Mouse (Mus musculus) bone marrow macrophage, adult 2 months (primary cell): ENCODE data around the gene Traf7. TPM values are rescaled to one million over a fixed set of nuclear protein-coding genes. Genes with fewer than 3 reads are reported as not detected.
A peak's percentile ranks its signal among the peaks of the same experiment; 100 is the strongest.

Experiments
- H3K27ac ChIP-seq: 2 replicates; pipeline ENCODE4 v1.5.1; 2012; ENCODE audit warnings: low read depth, low read length; ENCODE audit not compliant: insufficient read depth
- H3K4me1 ChIP-seq: 2 replicates; pipeline ENCODE4 v1.6.1; 2012; ENCODE audit warnings: low read length; ENCODE audit not compliant: control insufficient read depth, insufficient read depth
- H3K4me3 ChIP-seq: 2 replicates; pipeline ENCODE4 v1.5.1; 2012; ENCODE audit warnings: mild to moderate bottlenecking, low read length, moderate library complexity; ENCODE audit not compliant: insufficient read depth
- CTCF ChIP-seq: IDR thresholded peaks from 2 replicates; pipeline ENCODE4 v1.5.1; 2012; ENCODE audit warnings: low read depth, mild to moderate bottlenecking, low read length, moderate library complexity
- POLR2A ChIP-seq: IDR thresholded peaks from 2 replicates; pipeline ENCODE4 v1.6.1; 2012; ENCODE audit warnings: mild to moderate bottlenecking, low read depth, low read length, borderline replicate concordance
- polyA plus RNA-seq: library from polyadenylated mRNA; stranded (reverse); fragments of >200 nt; gene quantifications from 2 replicates; pipeline ENCODE4 v1.2.4, GENCODE M21; 2012; ENCODE audit not compliant: missing spikeins, insufficient read depth, insufficient read length

Gene Traf7
- 88.8 and 102 TPM in 2 replicates for polyA plus RNA-seq

GRCm38 (mm10) chr17:24527723-24528559 is at the start of gene Traf7:
TSS of gene Traf7 (minus strand) at chr17:24527938.
- H3K27ac ChIP-seq: peak within 1 kb of the TSS; percentile 80
- TF ChIP-seq CTCF (no peak), POLR2A (peak; percentile 89)
- peak within 1 kb of the TSS; percentile 96 for H3K4me3 ChIP-seq
- peaks cover 26% of the 10 kb centered on the region for H3K4me1 ChIP-seq

GRCm38 (mm10) chr17:24573811-24574210 is 46.1 kb upstream of the Traf7 start:
- Histone ChIP-seq H3K27ac (no peak overlapping the region), H3K4me3 (no peak overlapping the region), H3K4me1 (no peaks in the 10 kb centered on the region)
- no peak for TF ChIP-seq POLR2A
- no peak for TF ChIP-seq CTCF

GRCm38 (mm10) chr17:24572651-24573245 is 45.0 kb upstream of the Traf7 start:
- H3K4me1 ChIP-seq: no peaks in the 10 kb centered on the region
- TF ChIP-seq CTCF (no peak), POLR2A (no peak)
- H3K4me3 ChIP-seq: no peak overlapping the region
- H3K27ac ChIP-seq: no peak overlapping the region

GRCm38 (mm10) chr17:24569837-24570236 is 42.1 kb upstream of the Traf7 start:
- Histone ChIP-seq H3K27ac (no peak overlapping the region), H3K4me1 (no peaks in the 10 kb centered on the region), H3K4me3 (no peak overlapping the region)
- TF ChIP-seq POLR2A: no peak
- no peak for TF ChIP-seq CTCF

- peaks cover 9% of the 10 kb centered on the region; the same call in 1 of the 2 replicates for H3K4me1 ChIP-seq
- no peak overlapping the region for H3K27ac ChIP-seq
- TF ChIP-seq CTCF (no peak), POLR2A (no peak)
- no peak overlapping the region for H3K4me3 ChIP-seq
Measured at GRCm38 (mm10) chr17:24567034-24567779, 39.5 kb upstream of the Traf7 start.

GRCm38 (mm10) chr17:24565792-24566191 is 38.1 kb upstream of the Traf7 start:
- Histone ChIP-seq H3K27ac (no peak overlapping the region), H3K4me1 (peaks cover 15% of the 10 kb centered on the region), H3K4me3 (no peak overlapping the region)
- TF ChIP-seq CTCF (no peak), POLR2A (no peak)

GRCm38 (mm10) chr17:24565092-24565491 is 37.4 kb upstream of the Traf7 start:
- Histone ChIP-seq H3K4me1 (peaks cover 22% of the 10 kb centered on the region), H3K4me3 (no peak overlapping the region), H3K27ac (no peak overlapping the region)
- TF ChIP-seq CTCF (no peak), POLR2A (no peak)

- Histone ChIP-seq H3K4me3 (no peak overlapping the region), H3K27ac (no peak overlapping the region), H3K4me1 (peaks cover 25% of the 10 kb centered on the region)
- TF ChIP-seq CTCF (no peak), POLR2A (no peak)
Measured at GRCm38 (mm10) chr17:24564422-24564821, 36.7 kb upstream of the Traf7 start.

- H3K27ac ChIP-seq: no peak overlapping the region
- TF ChIP-seq CTCF (no peak), POLR2A (no peak)
Measured at GRCm38 (mm10) chr17:24563638-24564037, 35.9 kb upstream of the Traf7 start.

More at GRCm38 (mm10) chr17:24563638-24564037, 35.9 kb upstream of the Traf7 start:
- H3K4me3 ChIP-seq: no peak overlapping the region
- H3K4me1 ChIP-seq: peaks cover 31% of the 10 kb centered on the region
